Mouse (Mus musculus) bone marrow macrophage, adult 2 months (primary cell): ENCODE measurements around the gene Tsr1.

Experiments used
- CTCF ChIP-seq: IDR thresholded peaks from 2 replicates; pipeline ENCODE4 v1.5.1; 2012; ENCODE audit warnings: low read depth, mild to moderate bottlenecking, low read length, moderate library complexity
- POLR2A ChIP-seq: IDR thresholded peaks from 2 replicates; pipeline ENCODE4 v1.6.1; 2012; ENCODE audit warnings: mild to moderate bottlenecking, low read depth, low read length, borderline replicate concordance

GRCm38 (mm10) chr11:74930391-74930790 lies 32.5 kb downstream of the Tsr1 start:
- TF ChIP-seq POLR2A (no peak), CTCF (no peak)
